Mouse (Mus musculus) heart, adult 2 months (tissue): Measurements from ENCODE around the gene Ppp2r5d.

Experiments used
- CTCF ChIP-seq: fragments of 200-600 bp; IDR thresholded peaks from 2 replicates; pipeline ENCODE4 v1.8.1; 2022; ENCODE audit warnings: antibody characterized with exemption, mild to moderate bottlenecking, moderate library complexity
- EP300 ChIP-seq: fragments of 200-500 bp; IDR thresholded peaks from 2 replicates; pipeline ENCODE4 v1.6.1; 2011; ENCODE audit warnings: low read depth, low read length, control low read depth; ENCODE audit not compliant: insufficient read depth
- POLR2A ChIP-seq: fragments of 200-500 bp; IDR thresholded peaks from 2 replicates; pipeline ENCODE4 v1.6.1; 2011; ENCODE audit warnings: mild to moderate bottlenecking, low read depth, low read length, control low read depth; ENCODE audit not compliant: insufficient read depth

- TF ChIP-seq POLR2A (no peak), CTCF (no peak), EP300 (no peak)
Measured at GRCm38 (mm10) chr17:46674530-46675283, 30.2 kb downstream of the Ppp2r5d start.
